Mouse (Mus musculus): ENCODE measurements around the gene Ly6g6e. TPM values are rescaled to one million over a fixed set of nuclear protein-coding genes. Genes with fewer than 3 reads are reported as not detected.

The Ly6g6e gene
- total and polyA plus RNA-seq, 2 experiments: 0.33 to 0.37 TPM

DNA sequence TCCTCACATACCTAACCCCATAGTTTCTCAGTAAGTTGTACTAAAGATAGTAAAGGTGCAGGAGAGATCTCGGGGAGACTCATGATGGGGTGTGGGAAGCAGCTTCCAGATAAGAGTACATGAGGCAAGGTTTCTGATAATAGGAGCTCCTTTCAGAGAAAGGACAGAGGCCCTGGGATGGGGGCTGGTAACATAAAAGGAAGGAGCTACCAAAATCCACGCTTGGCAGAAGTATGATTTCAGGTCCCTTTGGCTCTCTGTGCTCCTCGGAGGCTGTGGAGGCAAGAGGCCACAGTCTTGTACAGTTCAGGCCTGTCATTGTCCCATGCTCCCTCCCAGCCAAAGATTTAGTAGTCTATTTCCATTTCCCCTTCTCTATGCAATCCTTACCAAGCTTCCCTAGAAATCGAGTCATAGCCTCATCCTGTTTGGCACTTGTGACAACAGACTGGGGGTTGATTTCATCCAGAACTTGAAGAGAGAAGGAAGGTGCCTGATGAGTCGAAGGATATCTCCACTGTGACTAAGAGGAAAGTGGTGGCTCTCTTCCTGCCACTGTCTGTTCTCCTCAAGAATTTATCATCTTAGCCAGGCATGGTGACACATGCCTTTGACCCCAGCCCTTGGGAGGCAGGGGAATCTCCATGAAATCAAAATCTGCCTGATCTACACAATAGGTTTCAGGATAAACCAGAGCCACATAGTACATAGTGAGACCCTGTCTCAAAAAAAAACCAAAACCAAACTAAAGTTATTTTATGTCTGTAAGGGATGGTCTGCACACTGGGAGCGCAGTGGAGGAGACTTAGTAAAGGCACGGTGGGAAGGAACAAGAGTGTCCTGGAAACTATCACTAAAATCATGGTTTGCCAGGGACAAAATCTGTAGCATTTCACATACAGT is 31.5 kb upstream of the Ly6g6e start:
- Histone ChIP-seq H3K4me3 (ENCODE audit: insufficient read depth, low read depth, low read length) (no peak overlapping the region), H3K79me2 (ENCODE audit: control insufficient read depth, insufficient read depth, low read length) (no peaks in the 10 kb centered on the region), H3K4me1 (ENCODE audit: control insufficient read depth, insufficient read depth, low read length) (peaks cover 16% of the 10 kb centered on the region), H3K36me3 (ENCODE audit: control insufficient read depth, insufficient read depth, low read length) (no peaks in the 10 kb centered on the region), H3K9ac (ENCODE audit: low read depth, low read length) (no peak overlapping the region), H3K27me3 (ENCODE audit: control insufficient read depth, insufficient read depth, low read length) (no peaks in the 10 kb centered on the region), H3K27ac (replicated peaks; ENCODE audit: insufficient read depth, low read depth, low read length) (no peak overlapping the region)
- no peak for DNase-seq (ENCODE audit: extremely low read depth, low read depth, low spot score)
- 79% methylated on average over 7 of the region's 7 CpGs for WGBS
- TF ChIP-seq CTCF (IDR thresholded peaks at IDR 0.05; ENCODE audit: low read depth, low read length) (no peak), POLR2A (IDR thresholded peaks at IDR 0.05; ENCODE audit: extremely low read depth, insufficient read depth, low read length) (no peak)

DNA sequence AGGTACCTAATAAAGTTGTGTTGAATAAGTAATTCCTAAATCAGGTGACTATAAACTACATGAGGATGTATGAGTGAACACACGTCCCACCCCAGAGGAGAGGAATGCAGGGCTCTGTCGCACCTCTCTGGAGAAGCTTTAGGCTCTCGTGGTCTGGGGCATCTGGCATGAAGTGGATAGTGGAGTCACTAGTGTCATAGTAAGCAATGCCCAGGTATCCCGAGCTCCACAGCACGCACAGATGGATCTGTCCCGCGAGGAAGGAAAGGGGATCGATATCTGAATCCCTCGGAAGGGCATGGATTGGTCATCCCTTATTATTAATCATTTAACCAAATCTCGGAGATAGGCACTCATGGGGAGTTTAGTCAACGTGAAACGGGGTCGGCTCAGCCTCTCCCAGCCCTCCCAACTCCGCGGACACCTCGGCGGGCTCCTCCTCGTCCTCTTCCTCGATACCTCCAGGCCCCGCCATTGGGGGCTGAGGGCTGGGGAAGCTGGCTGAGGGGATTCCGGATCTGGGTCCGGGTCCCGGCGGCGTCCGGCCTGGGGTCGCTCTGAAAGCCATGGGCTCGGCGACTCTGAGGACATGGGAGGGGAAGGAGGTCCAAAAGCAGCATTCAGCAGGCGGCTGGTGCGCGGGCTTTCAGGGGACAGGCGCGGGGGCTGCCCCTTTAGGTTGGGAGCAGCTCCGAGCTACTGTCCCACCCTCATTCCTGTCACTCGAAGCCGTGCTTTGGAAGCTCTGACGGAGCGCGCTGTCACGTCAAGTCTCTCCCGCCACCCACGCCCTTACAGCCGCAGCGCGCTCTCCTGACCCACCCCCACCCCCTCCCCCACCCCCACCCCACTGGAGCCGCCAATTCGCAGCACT is 30.7 kb upstream of the Ly6g6e start:
- TF ChIP-seq POLR2A (IDR thresholded peaks at IDR 0.05; ENCODE audit: extremely low read depth, insufficient read depth, low read length): no peak
- no peak for TF ChIP-seq CTCF (IDR thresholded peaks at IDR 0.05; ENCODE audit: low read depth, low read length)
- DNase-seq (ENCODE audit: extremely low read depth, low read depth, low spot score): no peak
- WGBS: 5% methylated on average over 46 of the region's 48 CpGs
- Histone ChIP-seq H3K4me3 (ENCODE audit: insufficient read depth, low read depth, low read length) (peak overlapping the region; percentile 59), H3K36me3 (ENCODE audit: control insufficient read depth, insufficient read depth, low read length) (no peaks in the 10 kb centered on the region), H3K79me2 (ENCODE audit: control insufficient read depth, insufficient read depth, low read length) (no peaks in the 10 kb centered on the region), H3K27me3 (ENCODE audit: control insufficient read depth, insufficient read depth, low read length) (no peaks in the 10 kb centered on the region), H3K9ac (ENCODE audit: low read depth, low read length) (peak overlapping the region; percentile 70), H3K4me1 (ENCODE audit: control insufficient read depth, insufficient read depth, low read length) (peaks cover 16% of the 10 kb centered on the region), H3K27ac (replicated peaks; ENCODE audit: insufficient read depth, low read depth, low read length) (peak overlapping the region; percentile 37)

DNA sequence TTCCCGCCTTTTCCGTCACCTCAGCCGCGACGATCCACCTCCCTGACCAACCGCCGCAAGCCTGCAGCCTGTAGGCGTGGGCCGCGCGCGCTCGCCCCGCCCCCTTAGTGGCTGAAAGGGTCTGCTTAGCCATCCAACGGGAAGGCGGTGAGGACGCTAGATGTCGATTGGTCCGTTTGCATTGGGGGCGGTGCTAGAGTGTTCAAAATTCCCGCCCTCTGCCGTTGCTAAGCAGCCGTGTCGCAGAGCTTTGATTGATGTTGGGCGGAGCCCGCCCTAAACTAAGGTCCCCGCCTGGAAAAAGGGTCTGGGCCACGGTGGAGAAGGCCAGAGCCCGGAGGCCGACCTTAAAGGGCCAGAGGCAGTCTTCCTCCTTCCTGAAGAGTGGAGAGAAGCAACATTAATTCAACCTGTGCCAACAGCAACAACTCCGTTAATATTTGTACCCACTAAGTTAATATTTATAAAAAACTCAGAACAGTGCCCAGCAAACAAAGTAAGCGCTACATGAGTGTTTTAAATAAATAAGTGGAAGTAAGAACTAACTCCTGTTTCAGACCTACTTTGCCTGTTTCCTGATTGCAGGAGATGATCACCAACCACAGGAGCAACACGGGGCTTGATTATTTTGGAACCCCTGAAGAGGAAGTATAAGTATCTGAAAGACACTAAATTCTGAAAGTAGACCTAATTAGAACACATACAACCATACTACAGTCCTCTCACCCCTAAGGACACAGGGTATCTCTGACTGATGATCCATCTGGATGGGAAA is 29.8 kb upstream of the Ly6g6e start, which contains the start of gene Msh5:
TSS of gene Msh5 (minus strand) at position 65 of the 775 bp plus-strand sequence.
- no peak for TF ChIP-seq POLR2A (IDR thresholded peaks at IDR 0.05; ENCODE audit: extremely low read depth, insufficient read depth, low read length)
- TF ChIP-seq CTCF (IDR thresholded peaks at IDR 0.05; ENCODE audit: low read depth, low read length): no peak
- H3K9ac ChIP-seq (ENCODE audit: low read depth, low read length): peak within 1 kb of the TSS; percentile 78
- H3K4me1 ChIP-seq (ENCODE audit: control insufficient read depth, insufficient read depth, low read length): peaks cover 16% of the 10 kb centered on the region
- no peaks in the 10 kb centered on the region for H3K79me2 ChIP-seq (ENCODE audit: control insufficient read depth, insufficient read depth, low read length)
- no peaks in the 10 kb centered on the region for H3K27me3 ChIP-seq (ENCODE audit: control insufficient read depth, insufficient read depth, low read length)
- H3K27ac ChIP-seq (replicated peaks; ENCODE audit: insufficient read depth, low read depth, low read length): peak within 1 kb of the TSS; percentile 96
- under 1% methylated on average over 33 of the region's 33 CpGs for WGBS
- peak; percentile 94 for DNase-seq (ENCODE audit: extremely low read depth, low read depth, low spot score)
- no peaks in the 10 kb centered on the region for H3K36me3 ChIP-seq (ENCODE audit: control insufficient read depth, insufficient read depth, low read length)
- H3K4me3 ChIP-seq (ENCODE audit: insufficient read depth, low read depth, low read length): peak within 1 kb of the TSS; percentile 59

DNA sequence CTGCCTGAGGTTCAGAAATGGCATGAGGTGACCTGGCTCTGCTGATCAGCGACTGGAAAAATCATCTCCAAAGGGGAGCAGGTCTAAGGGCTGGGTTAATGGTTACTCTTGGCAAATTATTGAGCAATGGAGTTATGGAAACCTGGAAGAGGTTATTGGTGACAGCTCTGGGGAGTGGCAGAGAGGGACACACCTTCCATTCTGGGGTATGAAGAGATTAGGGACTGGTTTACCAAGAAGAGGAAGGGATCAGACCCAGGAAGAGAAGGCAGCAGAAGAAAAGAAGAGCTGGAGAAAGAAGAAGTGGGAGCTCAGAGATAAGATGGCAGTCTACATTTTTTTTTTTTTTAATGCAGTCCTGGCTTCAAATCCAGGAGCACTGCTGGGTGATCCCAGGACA is 29.0 kb upstream of the Ly6g6e start:
- Histone ChIP-seq H3K4me1 (ENCODE audit: control insufficient read depth, insufficient read depth, low read length) (peaks cover 16% of the 10 kb centered on the region), H3K27ac (replicated peaks; ENCODE audit: insufficient read depth, low read depth, low read length) (peak overlapping the region; percentile 96), H3K36me3 (ENCODE audit: control insufficient read depth, insufficient read depth, low read length) (no peaks in the 10 kb centered on the region; the same call in 1 of the 2 replicates), H3K4me3 (ENCODE audit: insufficient read depth, low read depth, low read length) (no peak overlapping the region), H3K27me3 (ENCODE audit: control insufficient read depth, insufficient read depth, low read length) (no peaks in the 10 kb centered on the region), H3K9ac (ENCODE audit: low read depth, low read length) (peak overlapping the region; percentile 78), H3K79me2 (ENCODE audit: control insufficient read depth, insufficient read depth, low read length) (no peaks in the 10 kb centered on the region)
- TF ChIP-seq POLR2A (IDR thresholded peaks at IDR 0.05; ENCODE audit: extremely low read depth, insufficient read depth, low read length) (no peak), CTCF (IDR thresholded peaks at IDR 0.05; ENCODE audit: low read depth, low read length) (no peak)
- peak; percentile 99 for DNase-seq (ENCODE audit: extremely low read depth, low read depth, low spot score)
- WGBS: 7% methylated on average over 1 of the region's 1 CpGs

Data from liver, adult 2 months (tissue).